Mouse (Mus musculus) adrenal gland, postnatal 14 days (tissue): ENCODE measurements around the gene Hat1. TPM values are rescaled to one million over a fixed set of nuclear protein-coding genes. Genes with fewer than 3 reads are reported as not detected.
"Not testable (repeated sequence)": the region's sequence is repeated elsewhere in the genome, so short reads cannot be mapped to it uniquely, and the experiment has no call there.

ENCODE experiments used
- DNase-seq: peaks from one replicate; pipeline ENCODE4 v3.0.0; 2021; ENCODE audit warnings: mixed read lengths
- long read RNA-seq, 2 experiments: library from polyadenylated mRNA; stranded (forward); transcript quantifications; one replicate each; pipeline ENCODE4 v2.0.0; 2021
- total RNA-seq: library from RNA; stranded (reverse); gene quantifications from 2 replicates; pipeline ENCODE4 v1.2.3, GENCODE M21; 2021

Gene Hat1
- 37.7 and 40.1 TPM in 2 replicates for total RNA-seq
- long read RNA-seq, experiment 1, transcript Hat1-201 (11 exons, 1,576 nt), result major isoform, 46 of 47 reads
- long read RNA-seq, experiment 1, partial matches to known transcripts, result 0 of 47 reads
- long read RNA-seq, experiment 1, other reads (novel, unspliced or antisense), result 1 of 47 reads
- long read RNA-seq, experiment 2, transcript Hat1-201 (11 exons, 1,576 nt), result major isoform, 26 of 30 reads
- long read RNA-seq, experiment 2, partial matches to known transcripts, result 1 of 30 reads
- long read RNA-seq, experiment 2, other reads (novel, unspliced or antisense), result 3 of 30 reads

GRCm38 (mm10) chr2:71388951-71389763 is at the start of gene Hat1:
TSS of gene Hat1 (plus strand) at chr2:71388958.
- DNase-seq, result peak; percentile 98

- no peak for DNase-seq
These were observed 48.6 kb upstream of the Hat1 start for GRCm38 (mm10) chr2:71340126-71340525.

- DNase-seq, result no peak
These were observed 44.7 kb upstream of the Hat1 start for GRCm38 (mm10) chr2:71343884-71344640.

GRCm38 (mm10) chr2:71347160-71347559 is 41.6 kb upstream of the Hat1 start:
- no peak for DNase-seq

- DNase-seq, result no peak
These were observed 40.8 kb upstream of the Hat1 start for GRCm38 (mm10) chr2:71347732-71348490.

- DNase-seq, result peak; percentile 29
These were observed 39.2 kb upstream of the Hat1 start for GRCm38 (mm10) chr2:71349511-71349910.

GRCm38 (mm10) chr2:71350181-71350580 is 38.6 kb upstream of the Hat1 start:
- no peak for DNase-seq

GRCm38 (mm10) chr2:71350904-71351726 is 37.6 kb upstream of the Hat1 start:
- DNase-seq, result no peak

GRCm38 (mm10) chr2:71351727-71351987 is 37.1 kb upstream of the Hat1 start:
- no peak for DNase-seq

GRCm38 (mm10) chr2:71353306-71354054 is 35.3 kb upstream of the Hat1 start:
- DNase-seq, result peak; percentile 44

GRCm38 (mm10) chr2:71354055-71354425 is 34.7 kb upstream of the Hat1 start:
- DNase-seq, result peak; percentile 28

GRCm38 (mm10) chr2:71358347-71358746 is 30.4 kb upstream of the Hat1 start:
- DNase-seq, result no peak

- DNase-seq, result no peak
These were observed 28.6 kb upstream of the Hat1 start for GRCm38 (mm10) chr2:71360192-71360591.

GRCm38 (mm10) chr2:71366618-71367124 is 22.1 kb upstream of the Hat1 start:
- DNase-seq, result peak; percentile 64

GRCm38 (mm10) chr2:71367125-71367880 is 21.5 kb upstream of the Hat1 start, which contains the start of gene Slc25a12:
TSS of gene Slc25a12 (minus strand) at chr2:71367749.
- DNase-seq, result peak; percentile 94

GRCm38 (mm10) chr2:71368086-71368485 is 20.7 kb upstream of the Hat1 start:
- DNase-seq, result no peak

GRCm38 (mm10) chr2:71371790-71372189 is 17.0 kb upstream of the Hat1 start:
- DNase-seq, result no peak

- DNase-seq, result not testable (repeated sequence)
These were observed 16.5 kb upstream of the Hat1 start for GRCm38 (mm10) chr2:71372261-71372660.
